Mouse (Mus musculus) CD4-positive, CD25-positive, alpha-beta regulatory T cell, adult 4 months (primary cell): Measurements from ENCODE around the gene Clock. TPM values are rescaled to one million over a fixed set of nuclear protein-coding genes. Genes with fewer than 3 reads are reported as not detected.

Experiments
- ATAC-seq: one replicate; pipeline ENCODE4 v1.8.0; 2017
- polyA plus RNA-seq, 2 experiments: library from polyadenylated mRNA; unstranded; fragments of 100-300 nt; shearing (Covaris generic); gene quantifications; one replicate each; pipeline ENCODE4 v1.2.1; 2017

Clock gene
- polyA plus RNA-seq, 2 experiments from 2014 or later, result 15.9 to 19.1 TPM

GRCm38 (mm10) chr5:76177664-76178063 is 126.9 kb downstream of the Clock start:
- ATAC-seq, result no peak

- no peak for ATAC-seq
These were observed 127.8 kb downstream of the Clock start for GRCm38 (mm10) chr5:76176841-76177240.

GRCm38 (mm10) chr5:76176411-76176810 is 128.2 kb downstream of the Clock start:
- no peak for ATAC-seq

GRCm38 (mm10) chr5:76175051-76175450 is 129.5 kb downstream of the Clock start:
- ATAC-seq, result no peak

GRCm38 (mm10) chr5:76171039-76171438 is 133.6 kb downstream of the Clock start:
- ATAC-seq, result no peak

GRCm38 (mm10) chr5:76170522-76170921 is 134.1 kb downstream of the Clock start:
- no peak for ATAC-seq

- no peak for ATAC-seq
These were observed 139.8 kb downstream of the Clock start for GRCm38 (mm10) chr5:76164827-76165226.

GRCm38 (mm10) chr5:76163828-76164390 is 140.7 kb downstream of the Clock start:
- no peak for ATAC-seq

GRCm38 (mm10) chr5:76162926-76163325 is 141.7 kb downstream of the Clock start:
- no peak for ATAC-seq

GRCm38 (mm10) chr5:76161491-76161890 is 143.1 kb downstream of the Clock start:
- ATAC-seq, result no peak

- no peak for ATAC-seq
These were observed 144.5 kb downstream of the Clock start for GRCm38 (mm10) chr5:76160086-76160485.

Other genes starting within 250 kb of the Clock start
- gene Srd5a3, start 164.5 kb downstream of the Clock start, polyA plus RNA-seq, result 10 to 100 TPM; 31.0 to 32.4 TPM
- 10 to 100 TPM; 11.3 to 14.3 TPM for gene Tmem165, start 120.9 kb downstream of the Clock start, polyA plus RNA-seq
- not detected for gene Pdcl2, start 26.4 kb upstream of the Clock start, polyA plus RNA-seq
- not detected for gene Nmu, start 59.0 kb upstream of the Clock start, polyA plus RNA-seq
- not detected for gene Gm7271, start 179.2 kb upstream of the Clock start, polyA plus RNA-seq
- gene Exoc1, start 224.5 kb upstream of the Clock start, polyA plus RNA-seq, result 10 to 100 TPM; 51.5 to 88.9 TPM